Mouse (Mus musculus): ENCODE results near the gene Pcdh7. TPM values are rescaled to one million over a fixed set of nuclear protein-coding genes. Genes with fewer than 3 reads are reported as not detected.

Gene Pcdh7
- polyA plus RNA-seq, 1 experiment from 2014 or later: 16.5 TPM

DNA sequence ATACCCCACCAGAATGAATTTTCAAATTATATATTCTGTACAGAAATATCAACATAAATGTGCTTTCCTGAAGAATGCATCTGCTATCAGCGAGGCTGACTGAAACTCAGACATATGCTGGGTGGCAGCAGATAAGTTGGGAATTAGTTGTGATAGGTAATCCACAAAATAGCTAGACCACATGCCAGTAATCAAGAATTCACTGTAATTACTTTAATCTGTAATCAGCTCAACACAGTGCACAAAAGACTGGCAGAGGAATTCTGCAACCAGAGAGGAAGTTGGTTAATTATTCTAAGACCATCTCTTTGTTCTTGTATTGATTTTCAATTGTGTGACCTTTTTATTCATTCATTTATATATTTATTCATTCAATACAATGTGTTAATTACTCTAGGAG is 148.3 kb downstream of the Pcdh7 start:
- H3K36me3 ChIP-seq: no peaks in the 10 kb centered on the region
- ATAC-seq (ENCODE audit: extremely low read depth, insufficient number of reproducible peaks, low FRiP score, low TSS enrichment): no peak
- no peaks in the 10 kb centered on the region for H3K27me3 ChIP-seq (replicated peaks)
- peaks cover 33% of the 10 kb centered on the region for H3K4me1 ChIP-seq
- 64% methylated on average over 1 of the region's 1 CpGs for WGBS
- no peak overlapping the region for H3K9ac ChIP-seq
- H3K27ac ChIP-seq (replicated peaks): no peak overlapping the region
- no peak overlapping the region for H3K4me3 ChIP-seq
- no peak overlapping the region for H3K4me2 ChIP-seq
- no peaks in the 10 kb centered on the region for H3K9me3 ChIP-seq

GRCm38 (mm10) chr5:57867906-57868305 is 150.1 kb downstream of the Pcdh7 start:
- H3K4me1 ChIP-seq: peaks cover 33% of the 10 kb centered on the region
- WGBS: 68% methylated on average over 2 of the region's 2 CpGs
- H3K27ac ChIP-seq (replicated peaks): no peak overlapping the region
- no peak overlapping the region for H3K9ac ChIP-seq
- no peaks in the 10 kb centered on the region for H3K27me3 ChIP-seq (replicated peaks)
- H3K4me2 ChIP-seq: no peak overlapping the region
- no peak overlapping the region for H3K4me3 ChIP-seq
- no peaks in the 10 kb centered on the region for H3K9me3 ChIP-seq
- no peaks in the 10 kb centered on the region for H3K36me3 ChIP-seq
- no peak for ATAC-seq (ENCODE audit: extremely low read depth, insufficient number of reproducible peaks, low FRiP score, low TSS enrichment)

DNA sequence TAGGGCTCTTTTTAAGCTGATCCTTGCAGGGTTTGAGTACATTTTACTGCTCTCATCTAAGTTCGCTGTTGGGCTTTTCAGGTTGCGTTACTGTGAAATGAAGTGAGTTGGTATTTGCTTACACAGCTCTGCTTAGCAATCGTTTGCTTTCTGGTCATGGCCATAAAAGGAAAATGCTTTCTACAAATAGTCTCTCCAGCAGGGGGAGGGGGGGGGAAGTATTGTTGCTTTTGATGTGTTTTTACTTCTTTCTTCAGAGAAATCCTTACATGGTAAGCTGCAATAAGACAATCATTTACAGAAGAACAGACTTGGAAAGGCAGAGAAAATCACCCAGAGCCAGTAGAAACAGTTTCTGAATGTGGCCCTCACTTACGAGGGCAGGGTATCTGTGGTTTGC is 150.9 kb downstream of the Pcdh7 start:
- WGBS: 42% methylated on average over 4 of the region's 4 CpGs
- H3K36me3 ChIP-seq: no peaks in the 10 kb centered on the region
- H3K4me3 ChIP-seq: no peak overlapping the region
- no peak for ATAC-seq (ENCODE audit: extremely low read depth, insufficient number of reproducible peaks, low FRiP score, low TSS enrichment)
- H3K4me1 ChIP-seq: peaks cover 33% of the 10 kb centered on the region
- peak overlapping the region; percentile 43 for H3K4me2 ChIP-seq
- no peaks in the 10 kb centered on the region for H3K9me3 ChIP-seq
- no peaks in the 10 kb centered on the region for H3K27me3 ChIP-seq (replicated peaks)
- peak overlapping the region; percentile 12; the same call in 1 of the 2 replicates for H3K9ac ChIP-seq
- peak overlapping the region; percentile 43 for H3K27ac ChIP-seq (replicated peaks)

DNA sequence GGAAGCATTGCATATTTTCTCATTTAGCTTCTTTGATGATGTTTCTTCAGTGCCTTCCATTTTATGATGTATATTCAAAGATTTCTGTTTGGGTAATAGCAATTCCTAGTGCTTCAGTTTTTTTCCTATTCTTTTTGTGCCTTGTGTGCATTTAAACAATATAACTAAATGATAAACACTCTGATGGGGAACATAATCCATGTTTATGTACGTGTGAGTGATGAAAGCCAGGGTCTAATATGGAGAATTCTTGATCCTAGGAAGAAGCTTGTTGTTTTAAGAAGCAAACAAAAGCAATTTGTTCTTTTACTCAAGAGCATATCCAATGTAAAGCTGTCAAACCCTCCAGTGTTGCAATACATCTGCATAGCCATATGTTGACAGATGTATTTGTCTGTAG is 153.0 kb downstream of the Pcdh7 start:
- H3K9me3 ChIP-seq: no peaks in the 10 kb centered on the region
- no peak overlapping the region for H3K27ac ChIP-seq (replicated peaks)
- no peak overlapping the region for H3K4me3 ChIP-seq
- no peaks in the 10 kb centered on the region for H3K36me3 ChIP-seq
- ATAC-seq (ENCODE audit: extremely low read depth, insufficient number of reproducible peaks, low FRiP score, low TSS enrichment): no peak
- peaks cover 23% of the 10 kb centered on the region for H3K4me1 ChIP-seq
- 70% methylated on average over 1 of the region's 1 CpGs for WGBS
- H3K9ac ChIP-seq: no peak overlapping the region
- no peaks in the 10 kb centered on the region for H3K27me3 ChIP-seq (replicated peaks)
- H3K4me2 ChIP-seq: no peak overlapping the region

- H3K9ac ChIP-seq: no peak overlapping the region
- no peaks in the 10 kb centered on the region for H3K27me3 ChIP-seq (replicated peaks)
- H3K4me2 ChIP-seq: no peak overlapping the region
- H3K4me3 ChIP-seq: no peak overlapping the region
- H3K4me1 ChIP-seq: peaks cover 3% of the 10 kb centered on the region; the same call in 1 of the 2 replicates
- no peaks in the 10 kb centered on the region for H3K36me3 ChIP-seq
- H3K9me3 ChIP-seq: no peaks in the 10 kb centered on the region
- no peak for ATAC-seq (ENCODE audit: extremely low read depth, insufficient number of reproducible peaks, low FRiP score, low TSS enrichment)
- H3K27ac ChIP-seq (replicated peaks): no peak overlapping the region
These were observed 167.2 kb downstream of the Pcdh7 start for GRCm38 (mm10) chr5:57884982-57885381.

- Histone ChIP-seq H3K27ac (replicated peaks) (no peak overlapping the region), H3K4me2 (peak overlapping the region; percentile 22; the same call in 1 of the 2 replicates)
- 21% methylated on average over 7 of the region's 7 CpGs for WGBS
These were observed 181.3 kb downstream of the Pcdh7 start for GRCm38 (mm10) chr5:57899018-57899614.

GRCm38 (mm10) chr5:57907218-57907617 is 189.5 kb downstream of the Pcdh7 start:
- H3K9ac ChIP-seq: no peak overlapping the region
- no peak overlapping the region for H3K27ac ChIP-seq (replicated peaks)
- 67% methylated on average over 4 of the region's 4 CpGs for WGBS
- no peak overlapping the region for H3K4me3 ChIP-seq
- H3K27me3 ChIP-seq (replicated peaks): no peaks in the 10 kb centered on the region
- H3K36me3 ChIP-seq: no peaks in the 10 kb centered on the region
- no peak overlapping the region for H3K4me2 ChIP-seq
- H3K9me3 ChIP-seq: no peaks in the 10 kb centered on the region
- peaks cover 6% of the 10 kb centered on the region; the same call in 1 of the 2 replicates for H3K4me1 ChIP-seq
- ATAC-seq (ENCODE audit: extremely low read depth, insufficient number of reproducible peaks, low FRiP score, low TSS enrichment): no peak

More at GRCm38 (mm10) chr5:57899018-57899614, 181.3 kb downstream of the Pcdh7 start:
- H3K4me1 ChIP-seq: peaks cover 11% of the 10 kb centered on the region
- no peak overlapping the region for H3K4me3 ChIP-seq
- no peak overlapping the region for H3K9ac ChIP-seq
- ATAC-seq (ENCODE audit: extremely low read depth, insufficient number of reproducible peaks, low FRiP score, low TSS enrichment): no peak
- H3K27me3 ChIP-seq (replicated peaks): no peaks in the 10 kb centered on the region
- no peaks in the 10 kb centered on the region for H3K9me3 ChIP-seq
- no peaks in the 10 kb centered on the region for H3K36me3 ChIP-seq

- Histone ChIP-seq H3K27me3 (replicated peaks) (no peaks in the 10 kb centered on the region), H3K36me3 (no peaks in the 10 kb centered on the region), H3K9me3 (no peaks in the 10 kb centered on the region), H3K4me1 (no peaks in the 10 kb centered on the region), H3K27ac (replicated peaks) (no peak overlapping the region), H3K4me2 (no peak overlapping the region), H3K9ac (no peak overlapping the region), H3K4me3 (no peak overlapping the region)
- WGBS: 92% methylated on average over 5 of the region's 5 CpGs
- no peak for ATAC-seq (ENCODE audit: extremely low read depth, insufficient number of reproducible peaks, low FRiP score, low TSS enrichment)
These were observed 203.4 kb downstream of the Pcdh7 start for GRCm38 (mm10) chr5:57921140-57921539.

DNA sequence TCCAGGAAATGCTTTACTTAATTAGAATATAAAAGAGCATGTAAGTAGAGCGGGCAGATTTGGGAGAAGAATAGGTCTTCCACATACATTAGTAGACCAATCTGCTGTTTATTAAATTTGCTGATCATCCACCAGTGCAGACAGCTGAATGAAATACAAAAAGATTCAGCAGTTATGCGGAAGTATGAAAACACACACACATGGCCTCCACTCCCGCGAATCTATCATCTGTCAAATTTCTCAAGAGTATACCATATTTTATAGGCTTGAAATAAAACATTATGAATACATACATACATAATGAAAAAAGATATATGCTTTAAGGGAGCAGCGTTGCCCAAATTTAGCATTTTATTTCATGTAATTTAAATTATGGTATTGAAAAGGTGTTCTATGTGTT is 213.6 kb downstream of the Pcdh7 start:
- Histone ChIP-seq H3K4me1 (no peaks in the 10 kb centered on the region), H3K9ac (no peak overlapping the region), H3K27ac (replicated peaks) (no peak overlapping the region), H3K36me3 (no peaks in the 10 kb centered on the region), H3K9me3 (no peaks in the 10 kb centered on the region), H3K4me3 (no peak overlapping the region), H3K4me2 (no peak overlapping the region), H3K27me3 (replicated peaks) (no peaks in the 10 kb centered on the region)
- ATAC-seq (ENCODE audit: extremely low read depth, insufficient number of reproducible peaks, low FRiP score, low TSS enrichment): no peak
- 86% methylated on average over 5 of the region's 5 CpGs for WGBS

GRCm38 (mm10) chr5:57931738-57932137 is 214.0 kb downstream of the Pcdh7 start:
- 92% methylated on average over 5 of the region's 5 CpGs for WGBS
- H3K4me3 ChIP-seq: no peak overlapping the region
- H3K4me1 ChIP-seq: no peaks in the 10 kb centered on the region
- H3K9ac ChIP-seq: no peak overlapping the region
- H3K27ac ChIP-seq (replicated peaks): no peak overlapping the region
- H3K9me3 ChIP-seq: no peaks in the 10 kb centered on the region
- H3K36me3 ChIP-seq: no peaks in the 10 kb centered on the region
- no peaks in the 10 kb centered on the region for H3K27me3 ChIP-seq (replicated peaks)
- no peak for ATAC-seq (ENCODE audit: extremely low read depth, insufficient number of reproducible peaks, low FRiP score, low TSS enrichment)
- no peak overlapping the region for H3K4me2 ChIP-seq

DNA sequence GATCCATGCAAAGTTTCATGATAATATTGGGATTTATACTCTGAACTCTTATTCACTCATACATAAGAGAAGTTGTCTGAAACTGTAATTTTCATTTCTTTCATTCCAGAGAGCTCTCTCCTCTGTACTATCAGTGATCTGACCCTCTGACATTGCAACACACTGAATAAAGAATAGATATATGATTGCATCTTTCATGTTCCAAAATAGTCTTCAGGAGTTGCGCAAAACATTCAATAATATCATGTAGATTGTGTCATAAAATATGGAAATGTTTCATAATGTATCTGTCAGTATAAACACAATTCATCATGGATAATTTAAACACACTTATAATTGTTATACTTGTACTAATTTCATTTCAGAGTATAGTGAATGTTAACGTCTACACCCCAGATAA is 216.9 kb downstream of the Pcdh7 start:
- no peak for ATAC-seq (ENCODE audit: extremely low read depth, insufficient number of reproducible peaks, low FRiP score, low TSS enrichment)
- Histone ChIP-seq H3K9me3 (no peaks in the 10 kb centered on the region), H3K4me3 (no peak overlapping the region), H3K27me3 (replicated peaks) (no peaks in the 10 kb centered on the region), H3K27ac (replicated peaks) (no peak overlapping the region), H3K4me2 (no peak overlapping the region), H3K36me3 (no peaks in the 10 kb centered on the region), H3K9ac (no peak overlapping the region), H3K4me1 (peaks cover 5% of the 10 kb centered on the region; the same call in 1 of the 2 replicates)
- WGBS: 72% methylated on average over 2 of the region's 2 CpGs

DNA sequence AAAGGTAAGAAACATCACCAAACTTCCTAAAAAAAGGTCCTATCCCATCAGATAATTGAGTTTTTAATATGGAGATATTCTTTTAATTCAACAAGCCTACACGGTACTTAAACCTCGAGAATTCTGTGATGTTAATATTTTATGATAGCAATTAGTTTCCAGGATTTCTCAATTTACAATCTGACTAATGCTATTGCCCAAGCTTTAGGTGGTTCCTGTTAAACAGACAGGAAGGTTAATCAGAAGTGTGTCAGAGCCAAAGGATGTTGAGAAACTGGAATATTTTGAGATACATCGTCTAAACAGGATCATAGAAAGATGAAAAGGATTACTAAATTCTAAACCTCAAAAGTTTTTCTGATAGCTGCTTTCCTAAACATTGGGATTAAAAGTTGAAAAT is 222.7 kb downstream of the Pcdh7 start:
- ATAC-seq (ENCODE audit: extremely low read depth, insufficient number of reproducible peaks, low FRiP score, low TSS enrichment): no peak
- H3K27ac ChIP-seq (replicated peaks): no peak overlapping the region
- H3K4me1 ChIP-seq: peaks cover 9% of the 10 kb centered on the region
- H3K9ac ChIP-seq: no peak overlapping the region
- WGBS: 72% methylated on average over 3 of the region's 3 CpGs
- peaks cover 4% of the 10 kb centered on the region; the same call in 1 of the 2 replicates for H3K36me3 ChIP-seq
- no peaks in the 10 kb centered on the region for H3K9me3 ChIP-seq
- no peak overlapping the region for H3K4me2 ChIP-seq
- H3K4me3 ChIP-seq: no peak overlapping the region
- no peaks in the 10 kb centered on the region for H3K27me3 ChIP-seq (replicated peaks)

Data from heart, embryonic 13.5 days (tissue).